Mouse (Mus musculus): ENCODE measurements around the gene Uqcr11.

The Uqcr11 gene

DNA sequence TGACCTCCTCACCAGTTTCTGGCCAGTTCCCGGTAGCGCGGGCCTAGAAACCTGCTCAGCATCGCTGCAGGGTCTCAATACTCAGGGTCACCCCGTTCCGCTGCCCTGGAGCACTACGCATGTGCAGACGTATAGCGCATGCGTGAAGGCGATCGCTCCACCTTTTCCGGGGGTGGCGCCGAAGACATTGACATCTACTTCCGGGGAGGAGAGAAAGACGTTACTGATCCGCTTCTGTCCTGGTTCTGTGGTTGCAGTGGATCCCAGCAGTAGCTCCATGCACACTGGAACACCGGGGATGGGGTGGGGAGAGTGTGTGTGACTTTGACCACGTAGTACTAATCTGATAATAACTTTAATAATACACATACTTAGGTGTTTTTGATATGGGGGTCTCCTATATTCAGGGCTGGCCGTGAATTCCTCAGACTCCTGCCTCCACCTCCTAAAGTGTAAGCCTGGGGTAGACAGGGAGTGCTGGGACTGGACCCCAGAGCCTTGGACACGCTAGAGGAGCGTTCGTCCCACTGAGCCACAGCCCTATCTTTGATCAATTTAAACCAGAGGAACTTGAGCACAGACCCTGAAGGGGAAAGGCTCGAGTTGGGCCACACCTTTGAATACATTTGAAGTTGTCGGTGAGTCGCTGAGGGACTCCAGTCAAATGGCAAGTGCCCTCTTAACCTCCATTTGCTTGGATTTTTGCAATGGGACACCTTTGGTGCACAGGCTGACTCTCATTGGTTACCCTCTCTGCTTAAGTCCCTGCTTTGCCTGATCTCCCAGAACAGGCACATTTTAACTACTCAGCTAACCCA lies at the start of gene Uqcr11:
Gene Uqcr11 (minus strand): TSS at position 147 of the 818 bp plus-strand sequence.
- CTCF ChIA-PET, result interaction anchor here in 3 of 4 experiments (0.9 to 1.7 kb wide), 5 partner anchors 31 to 171 kb away, joined by 3 to 7 read pairs (median 3); no protein-coding TSS in a partner anchor

DNA sequence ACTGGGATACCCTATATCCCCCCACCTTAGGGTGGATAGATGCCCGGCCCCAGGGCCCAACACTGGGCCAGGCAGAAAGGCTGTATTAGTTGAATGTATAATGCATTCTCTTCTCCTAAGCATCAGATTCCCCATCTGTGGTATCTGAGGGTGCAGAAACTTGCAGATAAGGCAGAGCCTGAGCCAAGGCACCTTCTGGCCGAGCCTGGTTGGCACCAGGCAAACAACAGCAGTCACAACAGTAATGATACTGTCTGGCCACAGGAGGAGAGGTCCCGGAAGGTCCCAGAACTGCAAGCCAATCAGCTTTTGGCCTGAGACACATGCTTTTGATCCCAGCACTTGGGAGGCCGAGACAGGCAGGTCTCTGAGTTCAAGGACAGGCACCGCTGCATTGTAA lies 49.1 kb upstream of the Uqcr11 start:
- CTCF ChIA-PET, result interaction anchor here in 3 of 4 experiments (0.6 to 2.0 kb wide), 7 partner anchors 28 to 64 kb away, joined by 3 to 9 read pairs (median 3); no protein-coding TSS in a partner anchor
- POLR2A ChIA-PET, result interaction anchor here in 2 of 4 experiments (0.5 to 1.3 kb wide), 5 partner anchors 9 to 305 kb away, joined by 3 to 5 read pairs (median 3); partner anchors contain the start of gene Rexo1 (in 1 of the 2)

More for the DNA sequence above, at the start of gene Uqcr11:
- POLR2A ChIA-PET, result interaction anchor here (0.6 to 6.2 kb wide), 21 partner anchors 9 to 523 kb away, joined by 3 to 33 read pairs (median 3); partner anchors contain the start of genes Abhd17a (in 1 of the 4), Atp8b3 (in 1 of the 4), Gadd45b (in 1 of the 4) and Rexo1 (in 1 of the 4)

DNA sequence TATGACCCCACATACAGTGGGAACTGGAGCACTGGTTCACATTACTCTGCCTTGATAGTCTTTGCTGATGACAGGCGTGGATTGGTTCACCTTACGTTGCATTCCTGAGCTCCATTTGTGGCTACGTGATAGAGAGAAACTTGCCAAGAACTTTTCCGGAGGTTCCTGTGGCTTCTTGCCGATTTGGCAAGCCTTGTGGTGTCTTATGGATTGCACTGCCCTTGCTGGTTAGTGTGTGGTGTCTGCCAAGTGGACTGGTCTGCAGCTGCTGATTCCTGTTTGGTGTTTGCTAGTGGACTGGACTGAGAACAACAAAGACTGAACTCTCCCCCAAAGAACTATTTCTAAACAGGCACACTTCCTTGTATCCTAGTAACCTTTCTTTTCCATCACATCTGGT lies 48.2 kb upstream of the Uqcr11 start:
- CTCF ChIA-PET, result interaction anchor here in 2 of 4 experiments (1.3 to 1.5 kb wide), 2 partner anchors 51 to 65 kb away, joined by 3 to 4 read pairs; no protein-coding TSS in a partner anchor
- POLR2A ChIA-PET, result interaction anchor here in 2 of 4 experiments (0.6 to 1.3 kb wide), 5 partner anchors 12 to 222 kb away, joined by 3 to 5 read pairs (median 4); partner anchors contain the start of gene Rexo1 (in 1 of the 2)

DNA sequence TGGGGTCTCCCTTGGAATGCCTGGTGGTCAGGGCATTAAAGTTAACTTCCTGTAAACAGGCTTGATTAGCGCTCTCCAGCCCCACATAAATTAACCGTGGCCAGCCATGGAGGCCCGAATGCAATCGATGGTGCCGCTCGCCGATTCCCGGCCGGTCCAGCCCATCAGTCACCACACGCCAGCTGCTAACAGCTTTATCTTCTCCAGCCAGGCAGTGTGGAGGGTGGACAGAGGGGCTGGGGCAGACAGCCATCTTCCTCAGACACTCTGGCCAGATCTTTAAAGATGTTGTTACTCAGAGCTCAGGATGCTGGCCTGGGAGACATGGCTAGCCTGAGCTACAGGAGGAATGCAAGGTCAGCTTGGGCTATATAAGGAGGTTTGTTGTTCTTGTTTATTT lies 47.0 kb upstream of the Uqcr11 start:
- CTCF ChIA-PET, result interaction anchor here in 1 of 4 experiments (1.5 kb wide), 1 partner anchor 53 kb away, joined by 4 read pairs; no protein-coding TSS in a partner anchor

DNA sequence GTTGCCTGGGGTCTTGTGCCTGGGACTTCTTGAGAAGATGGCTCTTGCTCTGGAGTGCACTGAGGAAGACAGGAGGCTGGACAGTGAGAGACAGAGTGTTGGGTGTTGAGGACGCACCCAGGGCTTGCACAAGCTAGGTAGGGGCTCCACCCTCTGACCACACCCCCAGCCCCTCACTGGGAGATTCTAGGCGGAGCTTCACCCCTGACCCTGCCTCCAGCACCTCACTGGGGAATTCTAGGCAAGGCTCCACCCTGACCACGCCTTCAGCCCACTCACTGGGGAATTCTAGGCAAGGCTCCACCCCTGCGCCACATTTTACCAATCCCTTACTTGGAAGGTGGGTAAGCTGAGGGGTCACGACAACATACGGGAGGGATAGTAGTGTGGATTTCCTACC lies 44.0 kb upstream of the Uqcr11 start:
- ChIA-PET CTCF (interaction anchor here (0.6 to 2.4 kb wide), 28 partner anchors 9 to 237 kb away, joined by 3 to 9 read pairs (median 4); partner anchors contain the start of genes Atp8b3 (in 1 of the 4) and Rexo1 (in 1 of the 4)), POLR2A (interaction anchor here (0.6 to 1.7 kb wide), 29 partner anchors 9 to 596 kb away, joined by 3 to 10 read pairs (median 3); partner anchors contain the start of genes Mbd3 (in 2 of the 4), Izumo4 (in 1 of the 4), Ptbp1 (in 1 of the 4) and Rexo1 (in 1 of the 4))

More for the DNA sequence above, 47.0 kb upstream of the Uqcr11 start:
- POLR2A ChIA-PET, result interaction anchor here in 2 of 4 experiments (0.5 to 0.7 kb wide), 4 partner anchors 14 to 1996 kb away, joined by 3 read pairs; no protein-coding TSS in a partner anchor

DNA sequence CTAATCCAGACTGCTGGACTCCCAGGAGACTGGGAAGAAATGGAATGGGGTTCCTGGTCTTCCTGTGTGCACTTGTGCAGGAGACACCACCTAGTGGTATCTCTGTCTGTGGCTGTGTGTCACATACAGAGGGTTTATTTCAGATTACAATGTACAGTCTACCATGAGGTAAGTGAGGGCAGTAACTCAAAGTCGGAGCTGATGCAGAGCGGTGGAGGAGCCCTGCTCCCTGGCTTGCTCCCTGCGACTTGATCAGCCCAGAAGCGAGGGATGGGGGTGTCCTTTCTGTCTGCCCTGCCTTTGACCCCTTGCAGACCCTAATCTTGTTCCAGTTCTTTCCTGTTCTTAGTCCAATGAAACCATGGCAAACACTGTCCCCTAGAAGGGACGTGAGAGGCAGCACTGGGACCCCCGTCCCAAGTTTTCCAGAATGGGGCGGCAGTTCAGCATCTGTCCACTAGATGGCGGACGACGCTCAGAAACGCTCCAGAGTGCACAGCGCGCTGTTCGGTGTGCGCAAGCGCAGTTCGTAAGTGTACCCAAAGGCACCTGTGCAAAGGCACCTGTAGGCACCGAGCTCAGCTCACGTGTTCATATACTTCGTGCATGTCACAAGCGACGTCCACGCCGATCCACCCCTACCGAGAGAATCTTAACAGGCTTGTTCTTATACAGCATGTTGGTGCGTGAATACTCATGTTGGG lies 39.4 kb upstream of the Uqcr11 start:
- ChIA-PET POLR2A (interaction anchor here in 3 of 4 experiments (0.6 to 1.9 kb wide), 17 partner anchors 9 to 231 kb away, joined by 3 to 7 read pairs (median 3); partner anchors contain the start of genes Rexo1 (in 2 of the 3) and Abhd17a (in 1 of the 3)), CTCF (interaction anchor here (0.5 to 6.1 kb wide), 58 partner anchors 10 to 917 kb away, joined by 3 to 45 read pairs (median 4); partner anchors contain the start of genes Atp8b3 (in 2 of the 4), Mbd3 (in 1 of the 4), Rexo1 (in 1 of the 4) and Tcf3 (in 1 of the 4))

DNA sequence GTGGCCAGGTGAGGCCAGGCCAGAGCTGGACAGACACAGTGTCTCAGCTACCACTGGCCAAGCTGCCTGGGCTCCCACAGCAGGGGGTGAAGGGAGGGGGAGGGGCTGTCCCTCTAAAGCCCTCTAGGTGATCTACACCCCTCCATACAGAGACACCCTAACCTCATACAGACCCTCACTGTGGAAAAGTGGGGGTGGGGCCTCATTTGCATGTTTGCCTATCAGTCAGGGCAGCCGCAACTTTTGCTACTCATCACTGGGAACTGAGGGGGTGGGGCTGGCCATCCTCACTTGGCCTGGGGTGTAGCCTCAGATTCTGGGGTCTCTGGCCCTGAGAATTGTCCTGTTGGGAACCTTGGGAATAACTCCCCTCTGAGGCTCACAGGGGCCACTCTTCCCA lies 38.4 kb upstream of the Uqcr11 start:
- ChIA-PET CTCF (interaction anchor here (0.6 to 6.1 kb wide), 17 partner anchors 16 to 133 kb away, joined by 3 to 45 read pairs (median 6); no protein-coding TSS in a partner anchor), POLR2A (interaction anchor here in 3 of 4 experiments (0.5 to 1.9 kb wide), 8 partner anchors 8 to 230 kb away, joined by 3 to 7 read pairs (median 4); partner anchors contain the start of gene Rexo1 (in 2 of the 3))

DNA sequence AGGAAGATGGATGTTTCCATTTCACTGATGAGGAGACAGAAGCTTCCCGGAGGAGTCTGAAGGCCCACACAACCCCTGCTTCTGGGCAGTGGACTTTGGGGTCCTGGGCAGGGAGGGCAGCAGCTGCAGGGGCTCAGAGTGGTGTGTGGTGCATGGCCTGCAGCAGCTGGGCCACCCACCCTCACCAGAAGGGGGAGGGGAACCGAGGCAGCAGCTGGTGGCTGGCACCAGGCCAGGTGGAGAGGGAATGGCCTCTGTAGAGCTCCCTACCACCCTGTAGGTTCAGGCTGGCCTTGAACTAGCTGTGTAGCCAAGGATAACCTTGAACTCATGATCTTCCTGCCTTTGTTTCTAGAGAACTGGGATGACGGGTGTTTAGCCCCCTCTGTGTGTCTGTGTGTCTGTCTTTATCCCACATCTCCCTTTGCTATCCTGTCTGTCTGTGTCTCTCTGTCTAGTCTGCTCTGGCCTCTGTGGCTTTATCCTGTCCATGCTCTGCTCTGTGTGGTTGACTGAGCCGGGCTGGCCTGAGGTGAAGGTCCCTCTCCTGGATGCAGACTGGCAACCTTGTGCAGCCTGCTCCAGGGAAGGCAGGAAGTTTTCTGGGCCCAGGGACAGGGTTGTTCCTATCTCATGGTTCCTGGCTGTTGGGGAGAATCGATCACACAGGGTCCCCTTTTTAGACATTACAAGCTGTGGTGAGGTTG lies 37.9 kb upstream of the Uqcr11 start:
- CTCF ChIA-PET, result interaction anchor here (0.6 to 6.1 kb wide), 23 partner anchors 41 to 192 kb away, joined by 3 to 45 read pairs (median 4); no protein-coding TSS in a partner anchor
- POLR2A ChIA-PET, result interaction anchor here in 2 of 4 experiments (0.5 to 1.6 kb wide), 7 partner anchors 8 to 310 kb away, joined by 3 to 4 read pairs (median 3); partner anchors contain the start of gene Rexo1 (in 1 of the 2)

DNA sequence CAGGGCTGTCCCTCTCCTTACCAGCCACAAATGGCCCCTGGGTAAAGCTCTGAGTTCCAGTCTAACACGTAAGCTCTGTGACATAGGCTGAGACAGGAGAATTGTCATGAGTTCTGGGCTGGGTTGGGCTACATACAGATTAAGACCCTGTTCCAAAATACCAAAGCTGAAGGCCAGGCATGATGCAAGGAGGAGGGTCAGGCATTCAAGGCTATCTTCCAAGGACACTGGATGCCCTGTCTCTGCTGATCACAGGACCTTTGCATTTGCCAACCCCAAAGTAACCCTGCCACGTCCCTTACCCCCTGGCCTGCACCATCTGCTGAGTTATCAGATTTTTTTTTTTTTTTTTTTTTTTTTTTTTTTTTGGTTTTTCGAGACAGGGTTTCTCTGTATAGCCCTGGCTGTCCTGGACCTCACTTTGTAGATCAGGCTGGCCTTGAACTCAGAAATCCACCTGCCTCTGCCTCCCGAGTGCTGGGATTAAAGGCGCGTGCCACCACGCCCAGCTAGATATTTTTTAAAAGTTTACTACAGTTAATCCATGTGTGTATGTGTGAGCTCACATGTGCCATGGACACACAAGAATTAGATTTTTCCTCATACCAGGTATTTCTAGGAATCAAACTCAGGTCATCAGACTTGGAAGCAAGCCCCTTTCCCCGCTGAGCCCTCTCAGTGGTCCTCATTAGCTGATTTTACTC lies 37.1 kb upstream of the Uqcr11 start:
- POLR2A ChIA-PET, result interaction anchor here in 1 of 4 experiments (0.6 to 1.2 kb wide), 7 partner anchors 8 to 311 kb away, joined by 3 to 5 read pairs (median 3); partner anchors contain the start of gene Rexo1
- CTCF ChIA-PET, result interaction anchor here (0.6 to 6.1 kb wide), 18 partner anchors 42 to 193 kb away, joined by 3 to 45 read pairs (median 5); partner anchors contain the start of gene Rexo1 (in 1 of the 4)

DNA sequence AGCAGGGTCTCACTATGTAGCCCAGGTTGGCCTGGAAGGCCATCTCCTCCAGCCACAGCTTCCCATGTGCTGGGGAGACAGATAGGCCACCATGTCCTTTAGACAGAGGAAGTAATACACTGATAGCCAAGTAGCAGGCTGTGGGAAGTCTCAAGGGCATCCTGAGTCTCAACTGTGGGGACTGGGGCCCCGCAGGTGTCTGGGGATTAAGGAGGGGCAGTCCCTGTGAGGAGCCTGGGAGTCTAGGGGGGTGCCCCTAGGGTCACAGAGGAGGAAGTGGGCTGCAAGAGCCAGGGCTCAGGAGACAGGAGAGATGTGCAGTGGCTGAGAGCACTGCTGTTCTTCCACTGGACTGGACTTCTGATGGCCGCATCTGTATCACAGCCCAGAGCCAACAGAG lies 36.4 kb upstream of the Uqcr11 start:
- ChIA-PET POLR2A (interaction anchor here in 2 of 4 experiments (1.1 to 2.4 kb wide), 6 partner anchors 20 to 233 kb away, joined by 3 to 9 read pairs (median 6); partner anchors contain the start of gene Rexo1 (in 1 of the 2)), CTCF (interaction anchor here in 3 of 4 experiments (0.6 to 6.1 kb wide), 12 partner anchors 42 to 119 kb away, joined by 3 to 45 read pairs (median 6); partner anchors contain the start of gene Rexo1 (in 2 of the 3))

DNA sequence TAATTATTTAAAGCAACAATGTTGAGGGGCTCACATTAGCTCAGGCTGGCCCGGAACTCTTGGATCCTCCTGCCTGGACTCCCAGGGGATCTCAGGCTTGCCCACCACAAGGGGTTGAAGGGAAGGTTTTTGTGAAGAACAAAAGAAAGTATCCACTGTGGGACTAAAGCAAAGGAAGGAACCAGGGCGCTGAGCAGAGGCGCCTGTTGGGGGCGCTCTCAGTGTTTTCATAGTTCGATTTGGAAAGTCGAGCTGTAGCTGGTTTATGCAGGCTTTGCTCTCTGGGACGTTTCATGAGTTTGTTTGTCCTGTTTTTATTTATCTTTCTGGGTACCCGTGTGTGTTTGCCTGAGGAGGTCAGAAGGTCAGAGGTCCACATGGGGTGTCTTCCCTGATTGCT lies 35.0 kb upstream of the Uqcr11 start:
- ChIA-PET CTCF (interaction anchor here (0.5 to 2.2 kb wide), 50 partner anchors 9 to 437 kb away, joined by 3 to 21 read pairs (median 4); partner anchors contain the start of genes Atp8b3 (in 2 of the 4), Mbd3 (in 1 of the 4), Rexo1 (in 1 of the 4) and Uqcr11 (in 1 of the 4)), POLR2A (interaction anchor here in 2 of 4 experiments (0.6 to 2.4 kb wide), 18 partner anchors 9 to 942 kb away, joined by 3 to 9 read pairs (median 4); partner anchors contain the start of genes Rexo1 (in 2 of the 2), Mbd3 (in 1 of the 2) and Mknk2 (in 1 of the 2))

DNA sequence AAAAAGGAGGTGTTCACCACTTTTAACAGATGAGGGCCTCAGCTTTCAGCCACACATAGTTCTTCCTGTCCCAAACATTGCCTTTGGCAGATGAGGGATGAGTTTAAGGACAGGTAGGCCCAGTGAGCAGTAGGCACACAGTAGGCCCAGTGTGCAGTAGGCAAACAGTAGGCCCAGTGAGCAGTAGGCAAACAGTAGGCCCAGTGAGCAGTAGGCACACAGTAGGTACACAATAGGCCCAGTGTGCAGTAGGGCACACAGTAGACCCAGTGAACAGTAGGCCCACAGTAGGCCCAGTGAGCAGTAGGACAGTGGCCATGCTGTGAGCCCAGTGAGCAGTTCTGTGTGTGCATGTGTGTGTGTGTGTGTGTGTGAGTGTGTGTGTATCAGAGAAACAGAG lies 33.4 kb upstream of the Uqcr11 start:
- POLR2A ChIA-PET, result interaction anchor here in 1 of 4 experiments (1.1 kb wide), 1 partner anchor 54 kb away, joined by 3 read pairs; no protein-coding TSS in a partner anchor

DNA sequence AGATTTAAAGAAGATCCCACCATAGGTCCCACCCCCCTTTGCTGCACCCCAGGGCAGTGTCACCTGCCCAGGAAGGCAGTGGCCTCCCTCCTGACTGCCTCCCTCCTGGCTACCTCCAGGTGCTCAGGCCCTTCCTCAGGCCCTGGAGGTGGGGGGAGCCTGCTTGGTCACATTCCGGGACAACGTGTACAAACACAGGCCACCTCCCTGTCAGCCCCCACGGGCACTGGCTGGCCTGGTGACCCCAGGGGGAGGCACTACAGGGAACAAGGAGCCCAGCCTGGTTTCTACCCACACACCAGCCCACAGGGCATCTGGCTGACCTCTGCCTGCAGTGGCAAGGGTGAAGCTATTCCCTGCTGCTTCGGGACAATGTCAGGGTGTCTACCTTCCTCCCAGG lies 31.3 kb upstream of the Uqcr11 start:
- ChIA-PET CTCF (interaction anchor here in 2 of 4 experiments (0.5 to 1.8 kb wide), 3 partner anchors 62 to 443 kb away, joined by 4 to 10 read pairs (median 8); no protein-coding TSS in a partner anchor), POLR2A (interaction anchor here in 3 of 4 experiments (0.6 to 2.0 kb wide), 4 partner anchors 14 to 124 kb away, joined by 3 to 5 read pairs (median 3); partner anchors contain the start of gene Rexo1 (in 1 of the 3))

More for the DNA sequence above, 33.4 kb upstream of the Uqcr11 start:
- CTCF ChIA-PET, result interaction anchor here in 3 of 4 experiments (0.7 to 1.0 kb wide), 3 partner anchors 66 to 241 kb away, joined by 3 read pairs; no protein-coding TSS in a partner anchor

DNA sequence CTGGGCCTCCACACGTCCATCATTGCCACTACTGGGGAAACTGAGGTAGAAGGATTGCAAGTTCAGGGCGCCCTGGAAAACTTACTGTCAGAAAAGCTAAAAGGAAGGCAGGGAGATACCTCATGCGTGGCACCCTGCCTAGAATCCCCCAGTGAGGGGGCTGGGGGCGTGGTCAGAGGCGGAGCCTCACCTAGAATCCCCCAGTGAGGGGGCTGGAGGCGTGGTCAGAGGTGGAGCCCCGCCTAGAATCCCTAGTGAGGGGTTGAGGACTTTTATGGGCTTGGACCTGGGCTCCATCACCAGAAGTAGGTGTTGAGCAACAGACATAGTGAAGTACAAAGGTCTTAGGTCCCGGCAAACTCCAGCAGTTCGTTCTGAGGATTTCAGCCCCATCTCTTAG lies 29.6 kb upstream of the Uqcr11 start:
- ChIA-PET CTCF (interaction anchor here in 3 of 4 experiments (0.5 to 1.8 kb wide), 10 partner anchors 11 to 312 kb away, joined by 3 to 8 read pairs (median 3); no protein-coding TSS in a partner anchor), POLR2A (interaction anchor here in 3 of 4 experiments (0.5 to 3.0 kb wide), 29 partner anchors 8 to 493 kb away, joined by 3 to 20 read pairs (median 3); partner anchors contain the start of genes Rexo1 (in 2 of the 3), Abhd17a (in 1 of the 3), Atp8b3 (in 1 of the 3) and Csnk1g2 (in 1 of the 3))

DNA sequence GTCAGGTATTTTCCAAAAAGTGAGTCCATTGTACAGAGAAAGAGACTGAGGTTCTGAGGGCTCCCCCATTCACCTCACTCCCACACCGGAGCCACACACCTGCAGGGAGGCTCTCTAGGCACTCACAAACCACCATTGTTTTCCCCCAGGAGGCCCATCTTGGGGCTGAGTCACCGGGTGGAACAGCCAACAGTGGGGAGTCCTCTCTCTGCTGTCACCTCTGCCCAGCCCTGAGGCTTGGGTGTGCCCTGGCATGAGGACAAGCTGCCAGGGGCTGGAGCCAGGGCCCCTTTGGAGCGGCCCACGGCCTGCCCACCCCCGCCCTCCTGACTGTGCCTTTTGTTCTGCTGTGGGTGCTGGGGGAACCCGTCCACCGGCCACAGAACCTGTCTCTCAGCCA lies 29.1 kb upstream of the Uqcr11 start:
- POLR2A ChIA-PET, result interaction anchor here in 3 of 4 experiments (0.5 to 3.0 kb wide), 24 partner anchors 8 to 494 kb away, joined by 3 to 20 read pairs (median 3); partner anchors contain the start of genes Atp8b3 (in 1 of the 3), Csnk1g2 (in 1 of the 3), Gadd45b (in 1 of the 3) and Gamt (in 1 of the 3)
- CTCF ChIA-PET, result interaction anchor here in 2 of 4 experiments (0.6 to 1.4 kb wide), 6 partner anchors 11 to 304 kb away, joined by 3 to 4 read pairs (median 3); no protein-coding TSS in a partner anchor
